27 mouse cellular contexts compared by ENCODE assay signal in the genomic region with DNA sequence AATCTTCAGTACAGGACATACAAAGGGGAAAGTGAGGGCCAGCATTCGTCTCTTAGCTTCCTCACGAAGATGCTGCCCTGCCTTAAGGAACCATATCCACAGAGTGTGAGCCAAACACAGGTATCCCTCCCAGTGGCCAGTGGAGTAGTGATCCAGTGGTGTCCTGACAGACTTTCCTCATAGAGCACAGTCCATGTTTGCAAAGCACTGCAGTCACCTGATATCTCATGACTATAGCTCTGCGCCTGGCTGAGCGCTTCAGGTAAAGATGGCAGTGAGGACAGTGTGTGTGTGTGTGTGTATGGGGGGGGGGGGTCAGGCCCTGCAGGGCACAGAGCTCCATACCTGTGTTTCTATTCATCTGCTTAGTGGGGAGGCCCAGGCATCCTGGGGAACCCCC. TPM values are rescaled to one million over a fixed set of nuclear protein-coding genes. Genes with fewer than 3 reads are reported as not detected.
DNase-seq lines count a peak whose midpoint lies in the region; ATAC-seq and TF ChIP-seq lines count a peak whose summit lies in the region.
"Had no signal": no experiment of that assay in that cellular context is flagged by ENCODE, and none has a peak within 500 bp of the region (broad histone marks: within the 10 kb centered on the region; RNA-seq: fewer than 3 reads in every experiment).

No protein-coding gene starts in this region.

- H3K9me3 ChIP-seq in hindbrain, embryonic 10.5 days = no peaks in the 10 kb centered on the region
- H3K9me3 ChIP-seq in hindbrain, embryonic 13.5 days = no peaks in the 10 kb centered on the region
- no peaks in the 10 kb centered on the region for H3K9me3 ChIP-seq in liver, embryonic 15.5 days (replicated peaks)
- H3K9me3 ChIP-seq: embryonic facial prominence, embryonic 15.5 days; limb, embryonic 13.5 days; midbrain, embryonic 10.5 days; midbrain, embryonic 15.5 days had no signal

- H3K4me2 ChIP-seq in hindbrain, embryonic 13.5 days = no peak overlapping the region
- no peak overlapping the region for H3K4me2 ChIP-seq in liver, embryonic 15.5 days
- H3K4me2 ChIP-seq: embryonic facial prominence, embryonic 15.5 days; limb, embryonic 13.5 days; lung, embryonic 14.5 days; midbrain, embryonic 15.5 days had no signal

- no peak overlapping the region for H3K9ac ChIP-seq in hindbrain, embryonic 13.5 days
- H3K9ac ChIP-seq in liver, adult 2 months (ENCODE audit: low read depth, low read length) = 0 out of 2 replicates have a peak overlapping the region, but pooled peaks have one; percentile 16
- no peak overlapping the region for H3K9ac ChIP-seq in liver, embryonic 15.5 days
- H3K9ac ChIP-seq: embryonic facial prominence, embryonic 15.5 days; limb, embryonic 13.5 days; lung, embryonic 14.5 days; midbrain, embryonic 15.5 days had no signal

- H3K4me1 ChIP-seq in hindbrain, embryonic 10.5 days (replicated peaks) = peaks cover 8% of the 10 kb centered on the region
- peaks cover 16% of the 10 kb centered on the region for H3K4me1 ChIP-seq in hindbrain, embryonic 13.5 days (replicated peaks)
- H3K4me1 ChIP-seq in liver, adult 2 months (ENCODE audit: control insufficient read depth, insufficient read depth, low read length) = peaks cover 45% of the 10 kb centered on the region
- peaks cover 23% of the 10 kb centered on the region for H3K4me1 ChIP-seq in liver, embryonic 15.5 days (replicated peaks)
- H3K4me1 ChIP-seq: midbrain, embryonic 15.5 days had no signal

- no peak for TF ChIP-seq CTCF in liver, adult 2 months (IDR thresholded peaks at IDR 0.05; ENCODE audit: low read depth, low read length)

- DNase-seq in hindbrain, embryonic 10.5 days (ENCODE audit: low spot score) = no peak
- peak; percentile 83 for DNase-seq in liver, adult 2 months (ENCODE audit: extremely low read depth, low read depth, low spot score)
- peak; percentile 45 for DNase-seq in yolk sac, embryonic 10.5 days (ENCODE audit: low spot score)
- DNase-seq in cerebellum, adult 11 months = no peak
- no peak for DNase-seq in urinary bladder, adult 18-20 months (ENCODE audit: low spot score in 2 of 2)
- DNase-seq: adrenal gland, postnatal 25 days; cerebellum, adult 18-20 months; cerebellum, postnatal 10 days; heart, adult 2 months; heart, postnatal 14 days; kidney, adult 11 months; kidney, postnatal 14 days; lung, embryonic 14.5 days; right cerebral cortex, postnatal 25 days; spleen, adult 18-20 months; thymus, adult 2 months; thymus, postnatal 4 days had no signal

- H3K27me3 ChIP-seq in hindbrain, embryonic 10.5 days (ENCODE audit: insufficient read depth, poor library complexity, severe bottlenecking) = 0 out of 2 replicates have a peak, but pooled peaks cover 9% of the 10 kb centered on the region
- no peaks in the 10 kb centered on the region; the same call in 1 of the 2 replicates for H3K27me3 ChIP-seq in hindbrain, embryonic 13.5 days
- no peaks in the 10 kb centered on the region for H3K27me3 ChIP-seq in liver, adult 2 months (ENCODE audit: control insufficient read depth, insufficient read depth, low read length)
- no peaks in the 10 kb centered on the region for H3K27me3 ChIP-seq in liver, embryonic 15.5 days
- H3K27me3 ChIP-seq: embryonic facial prominence, embryonic 15.5 days; midbrain, embryonic 15.5 days had no signal

- no peaks in the 10 kb centered on the region for H3K79me2 ChIP-seq in liver, adult 2 months (ENCODE audit: control insufficient read depth, insufficient read depth, low read length)

- no peak overlapping the region for H3K4me3 ChIP-seq in hindbrain, embryonic 10.5 days
- no peak overlapping the region for H3K4me3 ChIP-seq in hindbrain, embryonic 13.5 days
- no peak overlapping the region for H3K4me3 ChIP-seq in liver, adult 2 months (ENCODE audit: insufficient read depth, low read depth, low read length)
- no peak overlapping the region for H3K4me3 ChIP-seq in liver, embryonic 15.5 days (replicated peaks)
- H3K4me3 ChIP-seq: embryonic facial prominence, embryonic 15.5 days; heart, adult 2 months; limb, embryonic 13.5 days; midbrain, embryonic 10.5 days; midbrain, embryonic 15.5 days had no signal

- H3K36me3 ChIP-seq in hindbrain, embryonic 10.5 days = no peaks in the 10 kb centered on the region
- no peaks in the 10 kb centered on the region for H3K36me3 ChIP-seq in hindbrain, embryonic 13.5 days
- H3K36me3 ChIP-seq in liver, adult 2 months (ENCODE audit: control insufficient read depth, insufficient read depth, low read length) = no peaks in the 10 kb centered on the region
- H3K36me3 ChIP-seq in liver, embryonic 15.5 days (replicated peaks) = no peaks in the 10 kb centered on the region
- H3K36me3 ChIP-seq: embryonic facial prominence, embryonic 15.5 days; limb, embryonic 13.5 days; midbrain, embryonic 10.5 days; midbrain, embryonic 15.5 days had no signal

- WGBS in hindbrain, embryonic 10.5 days = 82% methylated on average over 4 of the region's 4 CpGs
- 91% methylated on average over 4 of the region's 4 CpGs for WGBS in hindbrain, embryonic 13.5 days
- WGBS in liver, adult 2 months = 29% methylated on average over 4 of the region's 4 CpGs
- WGBS in liver, embryonic 15.5 days (ENCODE audit: insufficient replicate concordance) = 56% methylated on average over 4 of the region's 4 CpGs

- ATAC-seq in hindbrain, embryonic 13.5 days (ENCODE audit: low FRiP score) = no peak
- peak; percentile 68 for ATAC-seq in liver, embryonic 15.5 days (ENCODE audit: insufficient read depth)
- ATAC-seq: CD4-positive, CD25-positive, alpha-beta regulatory T cell, adult 4 months; forebrain, embryonic 14.5 days; hindbrain, postnatal 0 days; midbrain, embryonic 15.5 days had no signal

- TF ChIP-seq POLR2A in liver, adult 2 months (IDR thresholded peaks at IDR 0.05; ENCODE audit: extremely low read depth, insufficient read depth, low read length) = no peak

- 0 out of 2 replicates have a peak overlapping the region, but pooled peaks have one; percentile 20 for H3K27ac ChIP-seq in hindbrain, embryonic 10.5 days
- no peak overlapping the region for H3K27ac ChIP-seq in hindbrain, embryonic 13.5 days
- H3K27ac ChIP-seq in liver, adult 2 months (replicated peaks; ENCODE audit: insufficient read depth, low read depth, low read length) = peak overlapping the region; percentile 89
- H3K27ac ChIP-seq in liver, embryonic 15.5 days (replicated peaks) = peak overlapping the region; percentile 78; the same call in 1 of the 2 replicates
- H3K27ac ChIP-seq: embryonic facial prominence, embryonic 15.5 days; heart, adult 2 months; hindbrain, postnatal 0 days; limb, embryonic 13.5 days; midbrain, embryonic 10.5 days; midbrain, embryonic 15.5 days had no signal

RNA-seq across cellular contexts. Expression of gene Mn1, which starts 53.7 kb away (rescaled TPM):
- polyA plus RNA-seq in hindbrain, embryonic 10.5 days (2016; fragmentation: Nextera tagmentation; extraction: Ambion mirVana) = 55.9 and 65.1 TPM in 2 replicates
- 46.7 and 49.2 TPM in 2 replicates for polyA plus RNA-seq in hindbrain, embryonic 13.5 days (2015; fragmentation: Nextera tagmentation; extraction: Ambion mirVana)
- 3.4 and 6.2 TPM in 2 replicates for total RNA-seq in liver, adult 2 months (2014; rRNA removed)
- 5.7 and 7.3 TPM in 2 replicates for polyA plus RNA-seq in liver, adult 2 months (2012; rRNA removed)
- 1.2 and 1.4 TPM in 2 replicates for polyA plus RNA-seq in liver, embryonic 15.5 days (2015; fragmentation: Nextera tagmentation; extraction: Ambion mirVana)
- total RNA-seq: neutrophil, adult 5-6 weeks had no signal
- polyA plus RNA-seq: CD4-positive, CD25-positive, alpha-beta regulatory T cell, adult 4 months had no signal

Comparison
In these comparisons a context has a peak if more than half of its experiments do, and no peak if none do; other contexts are left out.
1. DNase-seq: peak in liver, adult 2 months (single experiment) and yolk sac, embryonic 10.5 days (single experiment); none in hindbrain, embryonic 10.5 days (single experiment), cerebellum, adult 11 months (single experiment) and urinary bladder, adult 18-20 months (0 of 2).